Mouse (Mus musculus): ENCODE results near the gene Creld2. TPM values are rescaled to one million over a fixed set of nuclear protein-coding genes. Genes with fewer than 3 reads are reported as not detected.

Gene Creld2
- polyA plus RNA-seq, 1 experiment from 2014 or later: 84.5 TPM

- no peak overlapping the region for H3K4me3 ChIP-seq (ENCODE audit: low read depth, low read length)
- no peaks in the 10 kb centered on the region for H3K27me3 ChIP-seq (replicated peaks; ENCODE audit: control insufficient read depth, insufficient read depth, low read length)
- ATAC-seq (ENCODE audit: low read depth) (no peak), DNase-seq (ENCODE audit: low spot score) (no peak)
- H3K27ac ChIP-seq (replicated peaks; ENCODE audit: low read depth, low read length): no peak overlapping the region
- no peak overlapping the region for H3K9ac ChIP-seq (ENCODE audit: low read depth, low read length)
- no peak overlapping the region for H3K4me2 ChIP-seq (ENCODE audit: low read depth, low read length)
- peaks cover 16% of the 10 kb centered on the region for H3K4me1 ChIP-seq (ENCODE audit: control insufficient read depth, insufficient read depth, low read length)
- 66% methylated on average over 8 of the region's 8 CpGs for WGBS
- H3K9me3 ChIP-seq (ENCODE audit: control insufficient read depth, low read length): no peaks in the 10 kb centered on the region
- H3K36me3 ChIP-seq (ENCODE audit: control insufficient read depth, insufficient read depth, low read length): peaks cover 3% of the 10 kb centered on the region
These were observed 39.9 kb downstream of the Creld2 start for GRCm38 (mm10) chr15:88859206-88859970.

- WGBS: 95% methylated on average over 3 of the region's 3 CpGs
- H3K4me2 ChIP-seq (ENCODE audit: low read depth, low read length): no peak overlapping the region
- no peak for ATAC-seq (ENCODE audit: low read depth)
- H3K27ac ChIP-seq (replicated peaks; ENCODE audit: low read depth, low read length): no peak overlapping the region
- peaks cover 14% of the 10 kb centered on the region for H3K36me3 ChIP-seq (ENCODE audit: control insufficient read depth, insufficient read depth, low read length)
- no peak for DNase-seq (ENCODE audit: low spot score)
- H3K9ac ChIP-seq (ENCODE audit: low read depth, low read length): no peak overlapping the region
- H3K9me3 ChIP-seq (ENCODE audit: control insufficient read depth, low read length): no peaks in the 10 kb centered on the region
- peaks cover 9% of the 10 kb centered on the region for H3K4me1 ChIP-seq (ENCODE audit: control insufficient read depth, insufficient read depth, low read length)
- no peaks in the 10 kb centered on the region for H3K27me3 ChIP-seq (replicated peaks; ENCODE audit: control insufficient read depth, insufficient read depth, low read length)
- H3K4me3 ChIP-seq (ENCODE audit: low read depth, low read length): no peak overlapping the region
These were observed 41.3 kb downstream of the Creld2 start for GRCm38 (mm10) chr15:88860781-88861180.

GRCm38 (mm10) chr15:88861772-88862622 is 42.6 kb downstream of the Creld2 start, which contains the start of gene Pim3:
Gene Pim3, plus strand, starts transcription at chr15:88862186.
- Histone ChIP-seq H3K27me3 (replicated peaks; ENCODE audit: control insufficient read depth, insufficient read depth, low read length) (no peaks in the 10 kb centered on the region), H3K9ac (ENCODE audit: low read depth, low read length) (peak within 1 kb of the TSS; percentile 89), H3K27ac (replicated peaks; ENCODE audit: low read depth, low read length) (peak within 1 kb of the TSS; percentile 96), H3K4me2 (ENCODE audit: low read depth, low read length) (peak within 1 kb of the TSS; percentile 95), H3K36me3 (ENCODE audit: control insufficient read depth, insufficient read depth, low read length) (peaks cover 23% of the 10 kb centered on the region), H3K9me3 (ENCODE audit: control insufficient read depth, low read length) (no peaks in the 10 kb centered on the region), H3K4me1 (ENCODE audit: control insufficient read depth, insufficient read depth, low read length) (peaks cover 9% of the 10 kb centered on the region), H3K4me3 (ENCODE audit: low read depth, low read length) (peak within 1 kb of the TSS; percentile 91)
- DNase-seq (ENCODE audit: low spot score): peak; percentile 99
- WGBS: under 1% methylated on average over 40 of the region's 107 CpGs
- ATAC-seq (ENCODE audit: low read depth): peak; percentile 88

DNA sequence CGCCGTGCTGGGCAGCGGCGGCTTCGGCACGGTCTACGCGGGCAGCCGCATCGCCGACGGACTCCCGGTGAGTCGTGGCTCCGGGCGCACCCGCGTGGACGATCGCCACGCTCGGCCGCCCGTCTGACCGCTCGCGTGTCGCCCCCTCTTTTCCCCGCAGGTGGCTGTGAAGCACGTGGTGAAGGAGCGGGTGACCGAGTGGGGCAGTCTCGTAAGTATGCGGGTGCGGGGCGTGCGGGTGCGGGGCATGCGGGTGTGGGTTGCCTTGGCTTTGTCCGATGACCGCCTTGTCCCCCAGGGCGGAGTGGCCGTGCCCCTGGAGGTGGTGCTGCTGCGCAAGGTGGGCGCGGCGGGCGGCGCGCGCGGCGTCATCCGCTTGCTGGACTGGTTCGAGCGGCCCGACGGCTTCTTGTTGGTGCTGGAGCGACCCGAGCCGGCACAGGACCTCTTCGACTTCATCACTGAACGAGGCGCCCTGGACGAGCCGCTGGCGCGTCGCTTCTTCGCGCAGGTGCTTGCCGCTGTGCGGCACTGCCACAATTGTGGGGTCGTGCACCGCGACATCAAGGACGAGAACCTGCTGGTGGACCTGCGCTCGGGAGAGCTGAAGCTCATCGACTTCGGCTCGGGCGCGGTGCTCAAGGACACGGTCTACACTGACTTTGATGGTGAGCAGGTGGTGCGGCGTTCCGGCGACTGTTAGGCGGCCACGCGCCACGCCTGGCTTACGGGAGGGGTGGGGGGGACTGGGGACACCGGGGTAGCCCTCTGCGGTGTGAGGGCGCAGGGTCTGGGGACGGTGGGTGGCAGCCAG is 43.6 kb downstream of the Creld2 start:
- Histone ChIP-seq H3K4me2 (ENCODE audit: low read depth, low read length) (peak overlapping the region; percentile 95), H3K27ac (replicated peaks; ENCODE audit: low read depth, low read length) (peak overlapping the region; percentile 96), H3K4me1 (ENCODE audit: control insufficient read depth, insufficient read depth, low read length) (peaks cover 9% of the 10 kb centered on the region), H3K9me3 (ENCODE audit: control insufficient read depth, low read length) (no peaks in the 10 kb centered on the region), H3K4me3 (ENCODE audit: low read depth, low read length) (peak overlapping the region; percentile 91), H3K36me3 (ENCODE audit: control insufficient read depth, insufficient read depth, low read length) (peaks cover 25% of the 10 kb centered on the region), H3K9ac (ENCODE audit: low read depth, low read length) (peak overlapping the region; percentile 89), H3K27me3 (replicated peaks; ENCODE audit: control insufficient read depth, insufficient read depth, low read length) (no peaks in the 10 kb centered on the region)
- ATAC-seq (ENCODE audit: low read depth) (peak; percentile 0; the same call in 1 of the 2 replicates), DNase-seq (ENCODE audit: low spot score) (peak; percentile 57)
- 1% methylated on average over 43 of the region's 98 CpGs for WGBS

DNA sequence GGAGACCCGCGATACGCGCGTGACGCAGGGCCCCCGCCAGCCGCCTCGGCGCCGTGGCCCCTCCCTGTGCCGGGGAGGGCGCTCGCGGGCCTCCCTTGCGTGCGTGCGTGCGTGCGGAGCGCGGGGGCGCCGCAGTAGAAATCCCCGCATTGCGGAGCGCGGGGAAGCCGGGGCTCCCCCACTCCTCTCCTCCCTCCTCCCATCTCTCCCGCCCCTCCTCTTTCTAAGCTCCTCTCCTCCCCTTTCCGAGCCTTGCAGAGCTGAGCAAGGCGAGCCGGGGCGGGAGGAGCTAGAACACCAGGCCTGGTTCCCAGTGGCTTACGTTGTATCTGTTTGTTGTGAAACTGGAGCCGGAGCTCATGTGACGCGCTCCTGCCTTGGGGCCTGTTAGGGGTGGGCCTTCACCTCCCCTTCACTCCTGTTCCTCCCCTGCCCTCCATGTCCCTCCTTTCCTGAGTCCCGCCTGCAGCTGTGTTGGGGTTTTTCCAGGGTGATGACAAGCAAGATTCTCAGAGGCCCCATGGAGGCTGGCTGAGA is 44.3 kb downstream of the Creld2 start:
- Histone ChIP-seq H3K4me1 (ENCODE audit: control insufficient read depth, insufficient read depth, low read length) (peaks cover 9% of the 10 kb centered on the region), H3K9me3 (ENCODE audit: control insufficient read depth, low read length) (no peaks in the 10 kb centered on the region)

GRCm38 (mm10) chr15:88864270-88865030 is 45.0 kb downstream of the Creld2 start:
- peaks cover 9% of the 10 kb centered on the region for H3K4me1 ChIP-seq (ENCODE audit: control insufficient read depth, insufficient read depth, low read length)
- no peaks in the 10 kb centered on the region for H3K27me3 ChIP-seq (replicated peaks; ENCODE audit: control insufficient read depth, insufficient read depth, low read length)
- H3K9ac ChIP-seq (ENCODE audit: low read depth, low read length): peak overlapping the region; percentile 89
- DNase-seq (ENCODE audit: low spot score): no peak
- H3K27ac ChIP-seq (replicated peaks; ENCODE audit: low read depth, low read length): peak overlapping the region; percentile 53
- no peak; the same call in 1 of the 2 replicates for ATAC-seq (ENCODE audit: low read depth)
- peaks cover 25% of the 10 kb centered on the region for H3K36me3 ChIP-seq (ENCODE audit: control insufficient read depth, insufficient read depth, low read length)
- H3K4me3 ChIP-seq (ENCODE audit: low read depth, low read length): peak overlapping the region; percentile 91
- WGBS: 16% methylated on average over 21 of the region's 22 CpGs
- no peaks in the 10 kb centered on the region for H3K9me3 ChIP-seq (ENCODE audit: control insufficient read depth, low read length)
- H3K4me2 ChIP-seq (ENCODE audit: low read depth, low read length): peak overlapping the region; percentile 95

More for the DNA sequence above, 44.3 kb downstream of the Creld2 start:
- H3K27me3 ChIP-seq (replicated peaks; ENCODE audit: control insufficient read depth, insufficient read depth, low read length): no peaks in the 10 kb centered on the region
- WGBS: under 1% methylated on average over 14 of the region's 39 CpGs
- H3K9ac ChIP-seq (ENCODE audit: low read depth, low read length): peak overlapping the region; percentile 89
- DNase-seq (ENCODE audit: low spot score) (peak; percentile 99), ATAC-seq (ENCODE audit: low read depth) (peak; percentile 90)
- H3K27ac ChIP-seq (replicated peaks; ENCODE audit: low read depth, low read length): peak overlapping the region; percentile 96
- peak overlapping the region; percentile 95 for H3K4me2 ChIP-seq (ENCODE audit: low read depth, low read length)
- H3K36me3 ChIP-seq (ENCODE audit: control insufficient read depth, insufficient read depth, low read length): peaks cover 25% of the 10 kb centered on the region
- peak overlapping the region; percentile 91 for H3K4me3 ChIP-seq (ENCODE audit: low read depth, low read length)

DNA sequence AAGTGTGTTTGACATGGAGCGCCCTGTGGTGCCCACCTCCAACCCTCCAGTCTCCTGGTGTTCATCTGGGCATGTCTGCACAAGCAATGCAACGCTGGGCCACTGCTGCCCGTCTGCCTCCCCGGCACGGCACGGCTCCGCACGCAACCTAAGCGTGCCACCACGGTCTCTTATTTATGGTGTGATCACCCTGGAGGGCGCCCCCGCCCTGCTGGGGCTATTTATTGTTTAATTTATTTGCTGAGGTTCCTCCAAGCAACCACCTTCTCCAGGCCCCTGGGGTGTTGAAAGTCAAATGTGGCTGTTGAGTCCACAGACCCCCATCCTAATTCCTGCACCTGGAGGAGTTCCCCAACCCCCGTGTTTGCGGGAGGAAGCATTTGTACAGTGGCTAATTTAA is 45.6 kb downstream of the Creld2 start:
- H3K9ac ChIP-seq (ENCODE audit: low read depth, low read length): 0 out of 2 replicates have a peak overlapping the region, but pooled peaks have one; percentile 89
- H3K4me2 ChIP-seq (ENCODE audit: low read depth, low read length): peak overlapping the region; percentile 95
- H3K36me3 ChIP-seq (ENCODE audit: control insufficient read depth, insufficient read depth, low read length): peaks cover 25% of the 10 kb centered on the region
- ATAC-seq (ENCODE audit: low read depth) (no peak), DNase-seq (ENCODE audit: low spot score) (no peak)
- H3K27ac ChIP-seq (replicated peaks; ENCODE audit: low read depth, low read length): no peak overlapping the region
- no peaks in the 10 kb centered on the region for H3K27me3 ChIP-seq (replicated peaks; ENCODE audit: control insufficient read depth, insufficient read depth, low read length)
- peak overlapping the region; percentile 91 for H3K4me3 ChIP-seq (ENCODE audit: low read depth, low read length)
- H3K4me1 ChIP-seq (ENCODE audit: control insufficient read depth, insufficient read depth, low read length): peaks cover 9% of the 10 kb centered on the region
- WGBS: 64% methylated on average over 14 of the region's 14 CpGs
- H3K9me3 ChIP-seq (ENCODE audit: control insufficient read depth, low read length): no peaks in the 10 kb centered on the region

Measured in embryonic facial prominence, embryonic 14.5 days (tissue).